Mouse (Mus musculus): ENCODE data around the gene Acnat2.
"Not testable (repeated sequence)": the region's sequence is repeated elsewhere in the genome, so short reads cannot be mapped to it uniquely, and the experiment has no call there.

Acnat2 gene

DNA sequence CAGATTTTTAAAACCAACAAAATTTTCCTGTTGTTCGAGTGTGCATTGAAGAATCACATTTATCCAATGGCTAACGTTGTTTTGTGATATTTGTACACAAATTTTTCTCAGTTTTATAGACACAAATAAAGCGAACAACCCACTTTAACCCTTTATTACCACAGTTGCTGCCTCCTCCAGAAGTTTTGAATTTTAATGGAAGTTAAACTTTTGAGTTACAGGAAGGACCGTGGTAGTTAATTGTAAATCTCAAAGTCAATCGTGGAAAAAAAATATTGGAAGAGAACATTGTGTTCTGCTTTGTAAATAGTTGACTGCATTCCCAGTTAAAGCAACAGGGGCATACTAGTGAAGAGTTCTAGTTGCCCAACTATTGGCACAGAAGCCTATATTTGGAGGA, at the start of gene Acnat2:
Gene Acnat2 (minus strand): TSS at position 195 of the 400 bp plus-strand sequence.
- in situ Hi-C loops (cut with MboI, MseI) = not testable (repeated sequence)

DNA sequence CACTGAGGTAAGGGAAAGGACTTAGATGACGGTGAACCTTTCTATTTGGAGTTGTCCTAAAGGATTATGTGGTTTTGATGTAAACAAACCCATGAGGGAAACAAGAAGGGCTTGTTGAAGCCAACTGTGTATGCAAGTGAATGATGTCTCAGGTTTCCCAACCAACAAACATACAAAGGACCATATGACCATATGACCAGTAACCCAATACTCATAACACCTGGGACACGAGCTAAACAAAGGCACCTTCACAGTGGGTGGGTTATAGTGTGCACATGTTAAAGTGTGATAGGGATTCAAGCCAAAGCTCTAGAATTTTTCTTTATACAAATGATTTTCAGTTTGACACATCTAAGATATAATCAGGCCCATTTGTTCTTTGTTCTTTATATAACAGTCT, 48.2 kb upstream of the Acnat2 start:
- in situ Hi-C loops (cut with MboI, MseI) = no loop called here

DNA sequence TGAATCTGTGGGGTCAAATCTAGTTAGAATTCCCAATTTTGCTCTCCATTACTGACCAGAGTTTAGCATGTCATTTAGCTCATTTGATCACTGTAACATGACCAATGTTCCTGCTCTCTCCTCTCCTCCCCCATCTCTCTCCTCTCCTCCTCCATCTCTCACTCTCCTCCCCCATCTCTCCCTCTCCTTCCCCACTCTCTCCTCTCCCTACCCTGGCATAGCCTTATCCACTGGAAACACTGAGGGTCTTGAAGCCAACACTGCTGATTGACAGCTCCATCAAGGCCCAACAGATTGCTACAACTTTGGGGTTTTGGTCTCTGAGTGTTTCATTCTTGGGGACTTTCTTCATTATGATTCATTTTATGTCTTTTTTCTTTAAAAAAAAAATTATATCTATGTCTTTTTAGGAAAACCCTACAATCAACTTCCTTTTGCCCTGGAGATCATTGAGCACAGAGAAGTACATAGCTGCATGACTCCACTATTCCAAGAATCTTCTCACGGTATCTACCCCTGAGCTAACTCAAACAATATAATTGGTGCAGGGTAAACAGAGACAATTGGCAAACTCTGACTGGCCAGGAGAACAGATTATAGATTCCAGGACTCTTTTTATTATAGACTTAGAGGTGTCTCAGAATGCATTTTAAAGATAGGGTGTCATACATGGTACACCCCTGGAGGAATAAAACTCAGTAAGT, 44.0 kb upstream of the Acnat2 start:
- in situ Hi-C loops (cut with MboI, MseI) = no loop called here

DNA sequence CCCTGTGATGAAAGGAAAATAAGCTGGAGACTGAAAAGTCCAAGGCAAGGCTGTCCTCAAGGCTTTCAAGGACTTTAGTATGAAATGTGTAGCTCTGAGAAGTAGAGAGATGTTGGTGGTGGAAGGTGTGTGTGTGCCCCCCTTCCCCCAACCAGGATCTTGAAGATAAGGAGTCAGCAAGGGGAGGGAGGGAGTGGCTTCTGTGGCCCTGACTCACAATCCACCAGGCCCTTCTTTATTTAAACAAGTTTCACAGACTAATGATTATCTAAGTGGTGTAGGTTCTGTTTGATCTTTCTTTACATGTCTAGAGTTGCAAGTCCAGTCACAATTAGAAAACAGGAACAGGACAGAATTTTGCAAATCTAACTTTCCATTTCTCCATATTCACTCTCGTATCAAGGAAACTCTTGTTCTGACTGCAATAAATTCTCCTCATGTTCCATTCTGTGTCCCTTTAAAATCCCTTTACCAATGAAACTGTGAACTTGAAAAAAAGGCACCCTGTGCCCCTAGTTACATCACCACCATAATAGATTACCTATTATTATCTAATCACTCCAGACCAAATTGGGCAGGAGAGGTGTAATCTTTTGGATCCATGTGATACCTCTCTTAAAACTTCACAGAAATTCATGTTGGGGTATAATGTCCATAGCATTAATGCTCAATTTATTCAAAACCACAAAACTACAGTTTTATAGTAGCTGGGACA, 43.3 kb upstream of the Acnat2 start:
- in situ Hi-C loops (cut with MboI, MseI) = not testable (repeated sequence)

DNA sequence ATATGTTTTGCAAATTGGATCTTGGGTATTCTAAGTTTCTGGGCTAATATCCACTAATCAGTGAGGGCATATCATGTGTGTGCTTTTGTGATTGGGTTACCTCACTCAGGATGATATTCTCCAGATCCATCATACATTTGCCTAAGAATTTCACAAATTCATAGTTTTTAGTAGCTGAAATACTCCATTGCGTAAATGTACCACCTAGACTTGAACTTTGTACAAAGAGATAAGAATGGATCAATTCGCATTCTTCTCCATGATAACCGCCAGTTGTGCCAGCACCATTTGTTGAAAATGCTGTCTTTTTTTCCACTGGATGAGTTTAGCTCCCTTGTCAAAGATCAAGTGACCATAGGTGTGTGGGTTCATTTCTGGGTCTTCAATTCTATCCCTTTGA, 29.0 kb upstream of the Acnat2 start:
- in situ Hi-C loops (cut with MboI, MseI) = loop anchor here (25.0 kb wide), 1 partner anchor 450 kb away; no protein-coding TSS in a partner anchor

DNA sequence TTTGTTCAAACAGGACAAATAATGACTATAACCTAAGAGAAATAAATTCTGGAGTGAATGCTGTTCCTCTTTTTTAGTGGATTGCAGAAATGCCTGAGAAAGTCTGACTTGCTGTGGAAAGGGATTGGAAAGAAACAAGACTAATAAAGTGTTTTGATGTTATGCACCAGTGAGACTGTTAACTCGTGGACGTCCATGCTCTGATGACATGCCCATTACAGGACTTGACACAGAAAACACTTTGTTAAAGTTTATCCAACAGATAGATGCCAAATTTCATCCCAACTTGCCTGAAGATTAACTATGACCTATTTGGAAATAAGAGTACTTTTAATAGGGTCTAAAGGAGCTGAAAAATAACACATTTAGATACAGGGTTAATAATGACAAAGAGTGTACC, 2.2 kb upstream of the Acnat2 start:
- in situ Hi-C loops (cut with MboI, MseI) = not testable (repeated sequence)

DNA sequence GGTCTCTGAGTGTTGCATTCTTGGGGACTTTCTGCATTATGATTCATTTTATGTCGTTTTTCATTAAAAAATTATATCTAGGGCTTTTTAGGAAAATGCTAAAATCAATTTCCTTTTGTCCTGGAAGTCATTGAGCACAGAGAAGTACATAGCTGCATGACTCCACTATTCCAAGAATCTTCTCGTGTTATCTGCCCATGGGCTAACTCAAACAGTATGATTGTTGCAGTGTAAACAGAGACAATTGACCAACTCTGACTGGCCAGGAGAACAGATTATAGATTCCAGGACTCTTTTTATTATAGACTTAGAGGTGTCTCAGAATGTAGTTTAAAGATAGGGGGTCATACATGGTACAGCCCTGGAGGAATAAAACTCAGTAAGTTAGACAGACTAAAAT, 21.1 kb downstream of the Acnat2 start:
- in situ Hi-C loops (cut with MboI, MseI) = no loop called here

DNA sequence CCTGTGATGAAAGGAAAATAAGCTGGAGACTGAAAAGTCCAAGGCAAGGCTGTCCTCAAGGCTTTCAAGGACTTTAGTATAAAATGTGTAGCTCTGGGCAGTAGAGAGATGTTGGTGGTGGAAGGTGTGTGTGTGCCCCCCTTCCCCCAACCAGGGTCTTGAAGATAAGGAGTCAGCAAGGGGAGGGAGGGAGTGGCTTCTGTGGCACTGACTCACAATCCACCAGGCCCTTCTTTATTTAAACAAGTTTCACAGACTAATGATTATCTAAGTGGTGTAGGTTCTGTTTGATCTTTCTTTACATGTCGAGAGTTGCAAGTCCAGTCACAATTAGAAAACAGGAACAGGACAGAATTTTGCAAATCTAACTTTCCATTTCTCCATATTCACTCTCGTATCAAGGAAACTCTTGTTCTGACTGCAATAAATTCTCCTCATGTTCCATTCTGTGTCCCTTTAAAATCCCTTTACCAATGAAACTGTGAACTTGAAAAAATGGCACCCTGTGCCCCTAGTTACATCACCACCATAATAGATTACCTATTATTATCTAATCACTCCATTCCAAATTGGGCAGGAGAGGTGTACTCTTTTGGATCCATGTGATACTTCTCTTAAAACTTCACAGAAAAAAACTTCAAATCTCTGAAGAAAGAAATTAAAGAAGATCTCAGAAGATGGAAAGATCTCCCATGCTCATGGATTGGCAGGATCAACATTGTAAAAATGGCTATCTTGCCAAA, 24.2 kb downstream of the Acnat2 start:
- in situ Hi-C loops (cut with MboI, MseI) = not testable (repeated sequence)

DNA sequence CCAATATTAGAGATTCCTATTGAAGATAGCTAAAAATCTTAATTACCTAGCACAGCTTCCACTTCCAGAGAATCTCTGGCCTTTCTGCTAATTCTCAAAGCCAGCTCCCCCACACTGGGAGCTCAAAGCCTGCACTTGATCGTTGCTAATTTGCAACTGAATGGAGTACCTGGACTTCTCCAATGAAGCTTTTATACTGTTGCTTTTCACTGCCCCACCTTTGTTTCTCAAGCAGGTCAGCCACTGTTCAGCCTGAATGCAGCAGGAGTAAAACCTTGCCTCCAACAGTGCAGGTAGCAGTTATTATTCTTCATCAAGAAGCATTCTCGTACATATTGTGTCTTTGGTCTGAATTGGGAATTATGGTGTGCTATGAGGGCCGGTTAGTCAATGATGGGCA, 39.9 kb downstream of the Acnat2 start:
- in situ Hi-C loops (cut with MboI, MseI) = not testable (repeated sequence)

DNA sequence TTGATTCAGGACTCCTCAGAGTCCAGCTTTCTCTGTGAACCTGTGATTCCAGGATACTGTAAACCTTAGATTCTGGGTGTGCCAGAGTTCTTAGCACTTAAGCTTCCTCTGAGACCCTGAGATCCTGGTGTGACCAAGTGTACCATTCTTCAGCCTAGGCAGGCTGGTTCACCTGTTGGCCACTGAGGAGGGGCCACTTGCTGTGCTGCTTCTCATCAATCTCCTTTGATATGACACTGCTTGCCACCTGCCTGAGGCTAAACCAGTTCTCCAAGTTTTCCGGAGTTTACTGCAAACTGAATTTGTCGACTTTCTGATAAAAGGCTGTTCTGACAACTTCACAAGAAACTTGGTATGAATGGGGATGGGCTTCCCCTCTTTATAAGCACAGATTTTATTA, 50.9 kb downstream of the Acnat2 start:
- in situ Hi-C loops (cut with MboI, MseI) = no loop called here

DNA sequence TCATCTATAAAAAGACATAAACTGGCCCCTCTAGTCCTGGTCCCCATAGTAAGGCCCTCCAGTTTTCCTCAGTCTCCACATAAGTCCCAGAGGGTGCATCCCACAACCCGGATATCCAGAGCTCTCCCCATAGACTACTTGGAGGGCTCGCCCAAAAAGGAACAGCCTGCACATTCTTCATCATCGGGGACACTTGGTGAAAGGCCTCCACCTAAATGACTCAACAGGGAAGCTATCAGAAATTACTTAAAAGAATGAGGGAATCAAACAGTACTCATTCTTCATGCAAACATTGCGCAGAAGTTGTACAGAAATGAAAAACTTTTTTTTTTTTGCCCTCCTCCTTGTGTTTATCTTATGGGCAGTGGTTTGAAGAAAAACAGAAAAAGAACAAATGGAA, 57.5 kb downstream of the Acnat2 start:
- in situ Hi-C loops (cut with MboI, MseI) = no loop called here

DNA sequence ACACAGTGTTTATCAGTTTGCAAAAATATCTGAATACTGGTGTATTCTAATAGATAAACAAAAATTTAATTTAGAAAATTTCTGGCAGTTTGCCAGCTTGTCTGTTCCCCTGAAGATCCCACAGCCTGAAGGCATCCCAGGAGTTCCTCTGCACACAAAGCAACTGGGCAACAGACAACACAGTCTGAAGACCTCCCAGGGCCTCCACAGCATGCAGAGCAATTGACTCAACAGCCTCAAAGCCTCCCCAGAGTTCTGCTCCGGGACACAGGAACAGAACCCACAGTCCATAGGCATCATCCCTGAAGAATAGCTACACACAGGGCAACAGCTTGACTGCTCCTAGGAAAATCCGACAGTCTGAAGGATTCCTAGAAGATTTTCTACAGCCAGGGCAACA, 59.3 kb downstream of the Acnat2 start:
- in situ Hi-C loops (cut with MboI, MseI) = no loop called here

DNA sequence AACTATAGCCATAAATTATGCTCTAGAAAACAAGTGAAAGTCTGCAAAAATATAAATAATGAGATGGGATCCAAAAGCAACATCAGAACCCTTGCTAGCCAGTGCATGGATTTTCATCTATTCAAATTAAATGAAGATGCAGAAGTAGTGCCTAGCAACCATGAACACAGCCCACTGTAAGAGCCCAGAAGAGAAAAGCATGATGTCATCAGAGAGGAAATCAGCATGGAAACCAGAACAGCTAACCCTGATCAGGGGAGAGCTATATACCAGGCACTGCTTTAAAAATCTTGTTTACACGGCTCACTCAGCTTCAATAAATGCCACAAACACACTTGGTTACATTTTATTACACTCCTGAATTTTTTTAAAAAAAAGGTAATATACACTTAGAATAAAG, 60.0 kb downstream of the Acnat2 start:
- in situ Hi-C loops (cut with MboI, MseI) = not testable (repeated sequence)

DNA sequence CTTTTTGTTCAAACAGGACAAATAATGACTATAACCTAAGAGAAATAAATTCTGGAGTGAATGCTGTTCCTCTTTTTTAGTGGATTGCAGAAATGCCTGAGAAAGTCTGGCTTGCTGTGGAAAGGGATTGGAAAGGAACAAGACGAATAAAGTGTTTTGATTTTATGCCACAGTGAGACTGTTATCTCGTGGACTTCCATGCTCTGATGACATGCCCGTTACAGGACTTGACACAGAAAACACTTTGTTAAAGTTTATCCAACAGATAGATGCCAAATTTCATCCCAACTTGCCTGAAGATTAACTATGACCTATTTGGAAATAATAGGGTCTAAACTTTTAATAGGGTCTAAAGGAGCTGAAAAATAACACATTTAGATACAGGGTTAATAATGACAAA, 67.9 kb downstream of the Acnat2 start:
- in situ Hi-C loops (cut with MboI, MseI) = not testable (repeated sequence)

DNA sequence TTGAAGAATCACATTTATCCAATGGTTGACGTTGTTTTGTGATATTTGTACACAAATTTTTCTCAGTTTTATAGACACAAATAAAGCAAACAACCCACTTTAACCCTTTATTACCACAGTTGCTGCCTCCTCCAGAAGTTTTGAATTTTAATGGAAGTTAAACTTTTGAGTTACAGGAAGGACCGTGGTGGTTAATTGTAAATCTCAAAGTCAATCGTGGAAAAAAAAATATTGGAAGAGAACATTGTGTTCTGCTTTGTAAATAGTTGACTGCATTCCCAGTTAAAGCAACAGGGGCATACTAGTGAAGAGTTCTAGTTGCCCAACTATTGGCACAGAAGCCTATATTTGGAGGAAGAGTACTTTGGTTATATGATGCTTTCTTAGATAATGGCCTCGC, 70.0 kb downstream of the Acnat2 start:
- in situ Hi-C loops (cut with MboI, MseI) = not testable (repeated sequence)

Measured in regulatory T cell (primary cell).